Mouse (Mus musculus): ENCODE measurements around the gene Olfr303. TPM values are rescaled to one million over a fixed set of nuclear protein-coding genes. Genes with fewer than 3 reads are reported as not detected.
"Not testable (repeated sequence)": the region's sequence is repeated elsewhere in the genome, so short reads cannot be mapped to it uniquely, and the experiment has no call there.

The Olfr303 gene
- polyA plus RNA-seq (2012; rRNA removed) = not detected in 2 replicates

DNA sequence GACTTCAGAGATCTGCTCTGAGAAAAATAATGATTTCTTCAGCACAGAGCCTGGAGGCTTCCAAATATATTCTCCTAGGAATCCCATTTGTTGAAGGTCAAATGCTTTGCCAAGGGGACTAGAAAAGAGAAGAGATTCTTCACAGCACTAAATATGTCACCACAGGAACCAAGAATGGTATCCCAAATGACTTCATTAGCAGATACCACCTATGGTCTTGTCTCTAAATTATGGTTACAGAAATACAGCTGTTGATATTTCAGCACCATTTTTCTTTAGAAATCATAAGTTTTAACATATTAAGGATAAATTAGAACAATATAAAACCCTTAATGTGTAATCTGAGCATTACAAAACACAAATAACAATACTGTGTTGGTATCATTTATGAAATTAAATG lies at the start of gene Olfr303:
TSS of gene Olfr303 (minus strand) at position 101 of the 400 bp plus-strand sequence.
- DNase-seq (ENCODE audit: low spot score) = no peak

DNA sequence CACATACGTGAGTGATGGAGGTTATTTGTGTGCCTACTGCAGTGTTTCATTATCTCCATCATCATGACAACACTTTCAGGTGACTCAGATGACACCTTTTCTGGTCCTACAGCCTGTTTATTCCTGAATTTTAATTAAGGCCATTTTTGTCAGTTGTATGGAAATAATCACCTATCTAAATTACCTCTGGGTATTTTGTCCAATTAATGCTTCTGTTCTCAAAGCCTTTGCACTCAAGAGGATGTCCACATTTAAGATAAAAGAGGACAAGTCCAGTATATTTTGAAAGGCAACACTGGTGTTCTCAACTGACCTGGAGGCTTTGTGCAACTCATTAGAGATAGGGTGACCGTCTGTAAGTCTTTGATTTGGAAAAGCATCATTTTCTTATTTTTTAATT lies 6.0 kb upstream of the Olfr303 start, which contains the start of gene Olfr301:
TSS of gene Olfr301 (plus strand) at position 301 of the 400 bp plus-strand sequence.
- no peak for DNase-seq (ENCODE audit: low spot score)

DNA sequence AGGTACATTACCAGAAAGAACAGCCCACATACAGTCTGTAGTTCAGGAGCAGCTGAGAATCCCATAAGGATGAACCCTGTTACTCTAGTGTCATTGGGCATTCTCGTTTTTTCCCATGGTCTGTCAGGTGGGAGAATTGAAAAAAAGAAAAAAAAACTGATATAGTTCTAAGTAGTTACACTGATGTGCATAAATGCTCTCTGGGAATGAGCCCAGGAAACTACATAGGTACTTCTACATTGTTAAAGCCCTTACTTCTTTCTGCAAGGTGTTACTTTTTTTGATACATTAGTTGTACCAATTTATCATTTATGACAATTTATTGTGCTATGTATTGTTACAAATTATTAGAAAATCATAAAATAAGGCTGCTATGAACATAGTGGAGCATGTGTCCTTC lies 11.0 kb downstream of the Olfr303 start, which contains the start of gene Olfr304:
TSS of gene Olfr304 (minus strand) at position 101 of the 400 bp plus-strand sequence.
- no peak for DNase-seq (ENCODE audit: low spot score)

DNA sequence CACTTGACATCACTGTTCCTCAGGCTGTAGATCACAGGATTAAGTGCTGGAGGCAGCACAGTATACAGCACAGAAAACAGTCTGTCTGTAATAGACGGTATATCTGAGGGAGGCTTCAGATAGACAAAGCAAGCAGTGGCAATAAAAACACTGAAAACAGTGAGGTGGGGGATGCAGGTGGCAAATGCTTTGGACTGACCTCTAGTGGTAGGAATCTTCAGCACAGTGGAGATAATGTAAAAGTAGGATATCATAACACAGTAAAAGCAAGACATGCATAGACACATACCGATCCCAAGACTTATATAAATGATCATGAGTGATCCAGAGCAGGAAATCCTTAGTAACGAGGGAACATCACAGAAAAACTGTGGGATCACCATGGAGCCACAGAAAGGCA lies 11.8 kb downstream of the Olfr303 start:
- DNase-seq (ENCODE audit: low spot score) = no peak

DNA sequence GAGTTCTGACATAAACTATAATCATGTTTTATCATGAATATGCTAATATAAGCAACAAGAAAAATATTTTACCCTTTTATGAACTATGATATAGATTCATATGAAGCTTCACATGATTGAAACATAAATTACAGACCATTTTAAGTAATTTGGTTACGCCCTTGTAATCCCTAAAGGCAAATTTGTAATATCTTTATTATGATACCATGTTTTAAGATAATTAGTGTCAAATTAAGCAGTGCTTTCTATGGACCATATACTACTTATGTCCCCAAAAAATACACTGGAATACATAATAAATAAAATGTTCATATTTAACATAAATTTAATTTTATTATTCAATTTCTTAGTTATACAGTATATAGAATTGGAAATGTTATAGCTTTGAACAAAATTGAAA lies 30.8 kb downstream of the Olfr303 start, which contains the start of gene Olfr305:
TSS of gene Olfr305 (minus strand) at position 101 of the 400 bp plus-strand sequence.
- DNase-seq (ENCODE audit: low spot score) = no peak

GRCm38 (mm10) chr7:86346296-86346695 lies 51.3 kb downstream of the Olfr303 start:
- DNase-seq (ENCODE audit: low spot score) = not testable (repeated sequence)

DNA sequence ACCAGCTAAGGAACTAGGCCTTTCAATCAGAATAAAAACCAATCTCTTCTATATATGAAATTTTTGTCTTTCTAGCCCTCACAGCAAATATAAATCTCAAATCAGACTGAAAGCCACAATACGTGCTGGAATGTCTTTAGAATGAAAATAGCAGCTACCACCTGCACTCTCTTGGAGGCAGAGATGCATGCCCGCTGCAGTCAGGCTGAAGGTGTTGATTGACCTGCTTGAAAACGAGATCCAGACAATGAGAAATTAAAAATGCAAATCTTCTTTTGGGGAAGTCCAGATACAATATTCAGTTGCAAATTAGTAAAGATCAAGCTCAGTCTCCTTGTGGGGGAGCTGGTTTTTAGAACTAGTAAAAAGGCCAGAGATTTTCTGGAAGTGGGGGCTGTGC lies 53.3 kb downstream of the Olfr303 start:
- DNase-seq (ENCODE audit: low spot score) = no peak

DNA sequence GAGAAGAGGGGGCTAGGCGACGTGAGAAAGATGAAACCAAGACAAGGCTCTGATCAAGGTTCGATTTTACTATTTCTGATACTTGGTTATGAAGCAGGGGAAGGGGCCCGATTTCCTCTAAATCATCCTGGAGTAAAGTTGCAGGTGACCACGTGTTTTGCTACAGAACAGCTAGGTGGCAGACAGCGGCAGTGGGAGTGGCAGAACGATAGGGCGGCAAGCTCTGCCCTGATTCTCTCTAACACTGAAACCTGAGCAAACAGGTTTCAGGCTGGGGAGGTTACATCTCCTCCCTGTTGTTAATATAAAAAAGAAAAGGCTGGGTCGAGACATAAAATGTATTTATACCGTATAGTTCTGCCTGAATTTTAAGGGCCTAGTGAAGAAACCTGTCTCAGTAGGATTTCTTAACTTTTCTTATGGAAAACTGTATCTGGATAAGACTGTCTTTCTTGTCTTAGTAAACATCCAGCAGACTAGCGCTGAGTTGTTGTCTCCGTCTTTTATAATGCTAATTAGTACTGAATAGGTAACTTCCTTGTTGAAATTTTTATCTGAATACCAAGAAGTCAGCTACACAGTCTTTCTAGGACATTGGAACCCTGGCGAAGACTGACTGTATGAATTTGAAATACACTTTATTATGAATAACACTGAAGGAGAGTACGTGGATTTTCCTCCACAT lies 54.6 kb downstream of the Olfr303 start:
- no peak for DNase-seq (ENCODE audit: low spot score)

Other genes starting within 250 kb of the Olfr303 start
- gene Vmn2r75, start 226.0 kb downstream of the Olfr303 start, polyA plus RNA-seq (2012; rRNA removed) = not detected in 2 replicates
- not detected in 2 replicates for gene Vmn2r76, start 151.5 kb downstream of the Olfr303 start, polyA plus RNA-seq (2012; rRNA removed)
- not detected in 2 replicates for gene Olfr310, start 120.6 kb downstream of the Olfr303 start, polyA plus RNA-seq (2012; rRNA removed)
- gene Olfr309, start 84.1 kb downstream of the Olfr303 start, polyA plus RNA-seq (2012; rRNA removed) = not detected in 2 replicates
- not detected in 2 replicates for gene Olfr308, start 72.2 kb downstream of the Olfr303 start, polyA plus RNA-seq (2012; rRNA removed)
- not detected in 2 replicates for gene Olfr307, start 60.2 kb downstream of the Olfr303 start, polyA plus RNA-seq (2012; rRNA removed)
- not detected in 2 replicates for gene Olfr305, start 30.9 kb downstream of the Olfr303 start, polyA plus RNA-seq (2012; rRNA removed)
- gene Olfr304, start 11.1 kb downstream of the Olfr303 start, polyA plus RNA-seq (2012; rRNA removed) = not detected in 2 replicates
- gene Olfr301, start 6.1 kb upstream of the Olfr303 start, polyA plus RNA-seq (2012; rRNA removed) = not detected in 2 replicates
- not detected in 2 replicates for gene Olfr299, start 62.1 kb upstream of the Olfr303 start, polyA plus RNA-seq (2012; rRNA removed)
- not detected in 2 replicates for gene Olfr298, start 94.7 kb upstream of the Olfr303 start, polyA plus RNA-seq (2012; rRNA removed)
- not detected in 2 replicates for gene Olfr297, start 122.2 kb upstream of the Olfr303 start, polyA plus RNA-seq (2012; rRNA removed)
- gene Olfr295, start 186.1 kb upstream of the Olfr303 start, polyA plus RNA-seq (2012; rRNA removed) = not detected in 2 replicates
- gene Olfr294, start 218.9 kb upstream of the Olfr303 start, polyA plus RNA-seq (2012; rRNA removed) = not detected in 2 replicates

All from urinary bladder, adult 2 months (tissue).